Mouse (Mus musculus) erythroblast, embryonic 14.5 days (primary cell): ENCODE measurements around the gene Gm11563.

Experiments
- GATA1 ChIP-seq: IDR thresholded peaks from 2 replicates; pipeline ENCODE4 v1.6.1; 2012; ENCODE audit warnings: low read length, inconsistent platforms, mixed read lengths
- TAL1 ChIP-seq: IDR thresholded peaks from 3 replicates; pipeline ENCODE4 v1.6.1; 2012; ENCODE audit warnings: low read length, inconsistent platforms, mixed read lengths

DNA sequence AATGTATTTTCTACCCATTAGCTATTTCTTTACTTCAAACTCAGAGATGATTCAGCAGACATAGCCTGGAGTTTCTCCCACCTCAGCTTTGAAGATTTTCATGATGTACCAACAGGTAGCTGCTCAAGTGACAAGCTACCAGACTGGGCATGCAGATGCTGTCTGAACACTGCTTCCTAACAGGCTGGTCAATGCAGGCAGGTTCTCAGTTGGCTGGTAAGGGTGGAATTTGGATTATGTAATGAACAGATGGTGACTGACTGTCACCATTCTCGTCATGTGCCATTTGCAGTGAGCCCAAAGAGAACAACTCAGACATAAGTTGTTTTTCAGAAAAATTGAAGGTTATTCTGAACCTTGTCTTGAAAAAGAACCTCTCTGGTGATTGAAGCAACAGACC is 49.6 kb downstream of the Gm11563 start:
- no peak for TF ChIP-seq GATA1
- no peak for TF ChIP-seq TAL1
